Mouse (Mus musculus): ENCODE data around the gene Zfp956.
A peak's percentile ranks its signal among the peaks of the same experiment; 100 is the strongest.

The Zfp956 gene

DNA sequence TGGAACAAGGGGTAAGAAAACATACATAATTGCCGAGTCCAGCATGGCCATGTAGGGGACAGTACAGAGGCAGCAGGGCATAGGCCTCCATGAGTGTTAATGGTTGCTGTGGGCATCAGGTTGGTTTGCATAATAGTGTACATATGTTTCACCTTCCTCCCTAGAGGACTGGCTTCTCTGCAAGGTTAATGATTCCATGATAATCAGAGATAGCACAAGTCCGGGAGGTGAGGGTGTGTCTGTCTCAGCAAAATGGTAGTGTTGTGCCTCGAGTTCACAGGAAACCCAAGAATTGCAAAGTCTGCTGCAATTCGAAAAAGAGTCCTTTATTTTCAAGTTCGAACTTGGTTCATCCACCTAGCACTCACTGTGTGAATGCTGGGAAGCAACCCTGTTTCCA lies 36.1 kb upstream of the Zfp956 start:
- no peak for TF ChIP-seq CTCF (conservative IDR thresholded peaks at IDR 0.05; ENCODE audit: low read length)
- TF ChIP-seq POU5F1 (IDR thresholded peaks at IDR 0.05; ENCODE audit: borderline replicate concordance, low read length) = no peak
- no peak for TF ChIP-seq NANOG (IDR thresholded peaks at IDR 0.05; ENCODE audit: borderline replicate concordance, low read length)
- Histone ChIP-seq H3K4me1 (replicated peaks; ENCODE audit: low read depth, low read length) (peaks cover 45% of the 10 kb centered on the region), H3K36me3 (ENCODE audit: insufficient read depth, low read length) (no peaks in the 10 kb centered on the region), H3K4me3 (replicated peaks; ENCODE audit: low read length) (no peak overlapping the region), H3K9me3 (ENCODE audit: low read length) (no peaks in the 10 kb centered on the region), H3K27me3 (ENCODE audit: insufficient read depth, low read length) (no peaks in the 10 kb centered on the region)

GRCm38 (mm10) chr6:47918768-47919274 lies 34.4 kb upstream of the Zfp956 start:
- no peak overlapping the region for H3K4me3 ChIP-seq (replicated peaks; ENCODE audit: low read length)
- no peaks in the 10 kb centered on the region for H3K27me3 ChIP-seq (ENCODE audit: insufficient read depth, low read length)
- H3K9me3 ChIP-seq (ENCODE audit: low read length) = no peaks in the 10 kb centered on the region
- no peaks in the 10 kb centered on the region; the same call in 1 of the 2 replicates for H3K36me3 ChIP-seq (ENCODE audit: insufficient read depth, low read length)
- H3K4me1 ChIP-seq (replicated peaks; ENCODE audit: low read depth, low read length) = peaks cover 55% of the 10 kb centered on the region
- TF ChIP-seq POU5F1 (IDR thresholded peaks at IDR 0.05; ENCODE audit: borderline replicate concordance, low read length) (no peak), NANOG (IDR thresholded peaks at IDR 0.05; ENCODE audit: borderline replicate concordance, low read length) (no peak), CTCF (conservative IDR thresholded peaks at IDR 0.05; ENCODE audit: low read length) (no peak)

DNA sequence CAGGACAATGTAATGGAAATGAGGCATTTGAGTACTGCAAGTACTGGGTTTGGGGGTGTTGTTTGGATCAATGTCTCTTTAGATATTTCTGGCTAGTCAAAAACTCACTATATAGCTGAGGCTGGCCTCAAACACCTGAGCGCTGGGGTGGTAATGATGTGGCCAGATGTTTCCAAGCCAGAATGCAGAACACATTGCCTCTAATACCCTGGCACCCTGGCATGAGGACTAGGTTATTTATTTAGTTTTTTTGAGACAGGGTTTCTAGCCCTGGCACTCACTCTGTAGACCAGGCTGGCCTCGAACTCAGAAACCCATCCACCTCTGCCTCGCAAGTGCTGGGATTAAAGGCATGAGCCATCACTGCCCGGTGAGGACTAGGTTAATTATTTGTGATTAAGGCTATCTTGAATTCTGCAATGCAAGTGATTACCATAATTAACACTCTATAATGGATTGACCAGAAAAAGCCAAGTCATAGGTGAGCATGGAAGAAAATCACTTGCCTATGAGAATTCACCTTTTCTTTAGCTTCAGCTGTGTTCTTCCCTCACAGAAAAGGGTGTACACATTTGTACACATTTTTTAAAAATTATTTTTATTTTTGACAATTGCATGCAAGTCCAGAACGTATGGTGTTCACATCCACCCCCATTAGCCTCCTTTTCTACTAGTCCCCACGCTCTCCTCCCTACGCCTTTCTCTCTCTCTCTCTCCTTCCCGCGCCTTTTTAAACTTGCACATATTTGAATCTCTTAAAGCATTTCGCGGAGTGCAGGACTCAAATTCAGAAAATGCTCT lies 33.3 kb upstream of the Zfp956 start:
- TF ChIP-seq POU5F1 (IDR thresholded peaks at IDR 0.05; ENCODE audit: borderline replicate concordance, low read length) = no peak
- no peak for TF ChIP-seq NANOG (IDR thresholded peaks at IDR 0.05; ENCODE audit: borderline replicate concordance, low read length)
- TF ChIP-seq CTCF (conservative IDR thresholded peaks at IDR 0.05; ENCODE audit: low read length) = no peak
- peak overlapping the region; percentile 92 for H3K4me3 ChIP-seq (replicated peaks; ENCODE audit: low read length)
- H3K4me1 ChIP-seq (replicated peaks; ENCODE audit: low read depth, low read length) = peaks cover 55% of the 10 kb centered on the region
- H3K27me3 ChIP-seq (ENCODE audit: insufficient read depth, low read length) = no peaks in the 10 kb centered on the region
- H3K9me3 ChIP-seq (ENCODE audit: low read length) = no peaks in the 10 kb centered on the region
- H3K36me3 ChIP-seq (ENCODE audit: insufficient read depth, low read length) = no peaks in the 10 kb centered on the region; the same call in 1 of the 2 replicates

DNA sequence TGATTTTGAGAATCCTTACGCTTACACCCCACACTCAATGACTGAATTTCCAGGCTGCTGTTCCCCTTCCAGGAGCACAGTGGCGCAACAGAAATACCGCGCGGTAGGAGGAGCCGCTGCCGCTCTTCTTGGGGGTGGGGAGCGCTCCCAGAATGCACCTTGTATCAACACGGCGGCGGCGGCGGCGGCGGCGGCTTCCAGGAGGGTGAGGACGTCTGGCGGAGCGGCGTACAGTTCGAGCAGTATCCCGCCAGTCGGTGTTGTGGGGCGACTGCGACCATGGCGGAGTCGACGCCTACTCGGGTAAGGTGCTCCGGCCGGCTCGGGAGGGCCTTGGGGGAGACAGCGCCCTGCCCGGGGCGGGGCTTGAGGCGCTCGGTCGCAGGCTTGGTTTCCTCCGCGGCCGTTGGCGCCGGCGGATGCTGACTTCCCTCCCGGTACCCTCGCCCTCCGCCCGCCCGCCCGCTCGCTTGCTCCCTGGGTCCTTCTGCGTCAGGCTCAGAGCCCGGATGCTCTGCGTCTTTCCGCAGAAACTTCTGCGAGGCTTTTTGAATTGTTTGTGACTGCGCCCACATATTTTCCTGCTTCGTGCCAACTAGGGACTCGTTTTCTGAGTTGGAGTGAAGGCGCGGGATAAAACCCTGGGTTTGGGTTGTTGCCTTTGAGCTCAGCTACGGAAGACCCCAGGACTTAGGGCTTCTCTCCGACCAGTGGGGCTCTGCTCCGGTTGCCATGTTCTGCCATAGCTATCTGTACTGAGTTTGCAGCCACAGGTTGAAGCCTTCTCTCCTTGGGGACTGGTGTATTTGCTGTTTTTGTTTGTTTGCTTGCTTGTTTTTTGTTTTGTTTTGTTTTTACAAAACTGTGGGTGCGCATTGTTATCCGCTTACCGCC lies 32.5 kb upstream of the Zfp956 start, which contains the start of gene Zfp212:
Zfp212 (plus strand) TSS at position 30 of the 894 bp plus-strand sequence.
- H3K27me3 ChIP-seq (ENCODE audit: insufficient read depth, low read length) = no peaks in the 10 kb centered on the region
- H3K9me3 ChIP-seq (ENCODE audit: low read length) = no peaks in the 10 kb centered on the region
- no peaks in the 10 kb centered on the region; the same call in 1 of the 2 replicates for H3K36me3 ChIP-seq (ENCODE audit: insufficient read depth, low read length)
- peaks cover 58% of the 10 kb centered on the region for H3K4me1 ChIP-seq (replicated peaks; ENCODE audit: low read depth, low read length)
- peak within 1 kb of the TSS; percentile 92 for H3K4me3 ChIP-seq (replicated peaks; ENCODE audit: low read length)
- TF ChIP-seq NANOG (IDR thresholded peaks at IDR 0.05; ENCODE audit: borderline replicate concordance, low read length) (no peak), CTCF (conservative IDR thresholded peaks at IDR 0.05; ENCODE audit: low read length) (no peak), POU5F1 (IDR thresholded peaks at IDR 0.05; ENCODE audit: borderline replicate concordance, low read length) (no peak)

GRCm38 (mm10) chr6:47942461-47942860 lies 10.7 kb upstream of the Zfp956 start:
- no peaks in the 10 kb centered on the region for H3K36me3 ChIP-seq (ENCODE audit: insufficient read depth, low read length)
- peaks cover 11% of the 10 kb centered on the region for H3K4me1 ChIP-seq (replicated peaks; ENCODE audit: low read depth, low read length)
- peaks cover 42% of the 10 kb centered on the region for H3K27me3 ChIP-seq (ENCODE audit: insufficient read depth, low read length)
- no peak for TF ChIP-seq NANOG (IDR thresholded peaks at IDR 0.05; ENCODE audit: borderline replicate concordance, low read length)
- TF ChIP-seq CTCF (conservative IDR thresholded peaks at IDR 0.05; ENCODE audit: low read length) = no peak
- no peak for TF ChIP-seq POU5F1 (IDR thresholded peaks at IDR 0.05; ENCODE audit: borderline replicate concordance, low read length)
- peaks cover 17% of the 10 kb centered on the region for H3K9me3 ChIP-seq (ENCODE audit: low read length)
- H3K4me3 ChIP-seq (replicated peaks; ENCODE audit: low read length) = peak overlapping the region; percentile 78

GRCm38 (mm10) chr6:47943021-47943691 lies 10.0 kb upstream of the Zfp956 start:
- peaks cover 17% of the 10 kb centered on the region for H3K9me3 ChIP-seq (ENCODE audit: low read length)

GRCm38 (mm10) chr6:47943721-47944120 lies 9.5 kb upstream of the Zfp956 start:
- peaks cover 17% of the 10 kb centered on the region for H3K9me3 ChIP-seq (ENCODE audit: low read length)
- peaks cover 42% of the 10 kb centered on the region for H3K27me3 ChIP-seq (ENCODE audit: insufficient read depth, low read length)
- H3K4me3 ChIP-seq (replicated peaks; ENCODE audit: low read length) = peak overlapping the region; percentile 78
- no peaks in the 10 kb centered on the region for H3K36me3 ChIP-seq (ENCODE audit: insufficient read depth, low read length)
- H3K4me1 ChIP-seq (replicated peaks; ENCODE audit: low read depth, low read length) = peaks cover 11% of the 10 kb centered on the region
- TF ChIP-seq CTCF (conservative IDR thresholded peaks at IDR 0.05; ENCODE audit: low read length) (no peak), POU5F1 (IDR thresholded peaks at IDR 0.05; ENCODE audit: borderline replicate concordance, low read length) (no peak), NANOG (IDR thresholded peaks at IDR 0.05; ENCODE audit: borderline replicate concordance, low read length) (no peak)

More at GRCm38 (mm10) chr6:47943021-47943691, 10.0 kb upstream of the Zfp956 start:
- TF ChIP-seq NANOG (IDR thresholded peaks at IDR 0.05; ENCODE audit: borderline replicate concordance, low read length) = no peak
- H3K27me3 ChIP-seq (ENCODE audit: insufficient read depth, low read length) = peaks cover 42% of the 10 kb centered on the region
- H3K4me1 ChIP-seq (replicated peaks; ENCODE audit: low read depth, low read length) = peaks cover 11% of the 10 kb centered on the region
- H3K4me3 ChIP-seq (replicated peaks; ENCODE audit: low read length) = peak overlapping the region; percentile 78
- H3K36me3 ChIP-seq (ENCODE audit: insufficient read depth, low read length) = no peaks in the 10 kb centered on the region
